15 mouse cellular contexts compared by ENCODE assay signal in the genomic region with DNA sequence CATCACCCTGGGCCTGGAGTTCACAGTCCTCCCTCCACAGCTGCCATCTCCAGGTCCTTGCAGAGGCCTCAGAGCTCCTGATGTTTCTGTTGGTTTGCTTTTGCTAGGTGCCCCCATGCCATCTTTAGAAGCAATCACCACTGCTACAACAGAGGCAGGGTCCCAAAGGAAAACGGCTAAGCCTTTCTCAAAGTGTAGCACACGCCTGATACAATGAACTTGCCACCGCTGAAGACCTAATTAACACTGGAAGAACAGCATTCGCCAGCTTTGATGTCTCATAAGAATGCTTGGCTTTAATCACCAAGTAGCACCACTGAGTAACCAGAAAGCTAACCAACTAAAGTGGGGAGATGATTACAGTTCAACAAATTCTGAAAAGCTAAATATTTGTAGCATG.
"Had no signal": no experiment of that assay in that cellular context is flagged by ENCODE, and none has a peak within 500 bp of the region (broad histone marks: within the 10 kb centered on the region; RNA-seq: fewer than 3 reads in every experiment).

No protein-coding gene starts in this region.

- H3K4me1 ChIP-seq: kidney, embryonic 15.5 days; liver, embryonic 13.5 days; midbrain, embryonic 15.5 days had no signal

- ATAC-seq: midbrain, embryonic 15.5 days had no signal

- H3K9ac ChIP-seq: kidney, embryonic 15.5 days; liver, embryonic 13.5 days; midbrain, embryonic 15.5 days had no signal

- DNase-seq: kidney, adult 8-10 months; kidney, postnatal 10 days; kidney, postnatal 36 days; layer of hippocampus, postnatal 36 days; liver, embryonic 13.5 days; lung, adult 2 months; lung, postnatal 14 days; lung, postnatal 4 days; thymus, adult 2 months; thymus, postnatal 14 days; thymus, postnatal 4 days had no signal

- H3K27me3 ChIP-seq: kidney, embryonic 15.5 days; liver, embryonic 13.5 days; midbrain, embryonic 15.5 days had no signal

- H3K4me3 ChIP-seq: kidney, embryonic 15.5 days; left cerebral cortex, adult 2 months; liver, embryonic 13.5 days; midbrain, embryonic 15.5 days had no signal

- H3K36me3 ChIP-seq: kidney, embryonic 15.5 days; liver, embryonic 13.5 days; midbrain, embryonic 15.5 days had no signal

- H3K9me3 ChIP-seq: kidney, embryonic 15.5 days; liver, embryonic 13.5 days; midbrain, embryonic 15.5 days had no signal

- H3K27ac ChIP-seq: kidney, embryonic 15.5 days; left cerebral cortex, adult 2 months; liver, embryonic 13.5 days; midbrain, embryonic 15.5 days; stomach, postnatal 0 days had no signal

- H3K4me2 ChIP-seq: kidney, embryonic 15.5 days; liver, embryonic 13.5 days; midbrain, embryonic 15.5 days had no signal
